Mouse (Mus musculus) kidney, adult 2 months (tissue): ENCODE results near the gene Sergef.

Source experiments
- CTCF ChIP-seq: fragments of 200-500 bp; conservative IDR thresholded peaks from 2 replicates; pipeline ENCODE4 v1.5.1; 2011; ENCODE audit warnings: low read depth, mild to moderate bottlenecking, control low read depth, low read length, moderate library complexity, mixed read lengths; ENCODE audit not compliant: insufficient read depth, insufficient read length
- POLR2A ChIP-seq: fragments of 200-500 bp; IDR thresholded peaks from one replicate; pipeline ENCODE4 v1.6.1; 2011; ENCODE audit warnings: low read depth, low read length, control low read depth

- TF ChIP-seq CTCF: peak; percentile 46; the same call in 1 of the 2 replicates
- no peak for TF ChIP-seq POLR2A
Observed at GRCm38 (mm10) chr7:46422764-46423412, 216.7 kb downstream of the Sergef start.
